Mouse (Mus musculus): ENCODE results near the gene BC005624. TPM values are rescaled to one million over a fixed set of nuclear protein-coding genes. Genes with fewer than 3 reads are reported as not detected.

The BC005624 gene
- polyA plus RNA-seq, 1 experiment = not detected

GRCm38 (mm10) chr2:31017625-31018317 lies 35.8 kb upstream of the BC005624 start:
- Histone ChIP-seq H3K4me1 (ENCODE audit: control insufficient read depth, insufficient read depth, low read length) (no peaks in the 10 kb centered on the region), H3K4me3 (ENCODE audit: insufficient read depth, low read depth, low read length) (no peak overlapping the region), H3K27ac (ENCODE audit: insufficient read depth, low read depth, low read length) (no peak overlapping the region)
- TF ChIP-seq POLR2A (IDR thresholded peaks at IDR 0.05; ENCODE audit: insufficient read depth, low read depth, low read length) (no peak), CTCF (IDR thresholded peaks at IDR 0.05; ENCODE audit: insufficient read depth, low read depth, low read length) (no peak)
- 94% methylated on average over 18 of the region's 18 CpGs for WGBS

DNA sequence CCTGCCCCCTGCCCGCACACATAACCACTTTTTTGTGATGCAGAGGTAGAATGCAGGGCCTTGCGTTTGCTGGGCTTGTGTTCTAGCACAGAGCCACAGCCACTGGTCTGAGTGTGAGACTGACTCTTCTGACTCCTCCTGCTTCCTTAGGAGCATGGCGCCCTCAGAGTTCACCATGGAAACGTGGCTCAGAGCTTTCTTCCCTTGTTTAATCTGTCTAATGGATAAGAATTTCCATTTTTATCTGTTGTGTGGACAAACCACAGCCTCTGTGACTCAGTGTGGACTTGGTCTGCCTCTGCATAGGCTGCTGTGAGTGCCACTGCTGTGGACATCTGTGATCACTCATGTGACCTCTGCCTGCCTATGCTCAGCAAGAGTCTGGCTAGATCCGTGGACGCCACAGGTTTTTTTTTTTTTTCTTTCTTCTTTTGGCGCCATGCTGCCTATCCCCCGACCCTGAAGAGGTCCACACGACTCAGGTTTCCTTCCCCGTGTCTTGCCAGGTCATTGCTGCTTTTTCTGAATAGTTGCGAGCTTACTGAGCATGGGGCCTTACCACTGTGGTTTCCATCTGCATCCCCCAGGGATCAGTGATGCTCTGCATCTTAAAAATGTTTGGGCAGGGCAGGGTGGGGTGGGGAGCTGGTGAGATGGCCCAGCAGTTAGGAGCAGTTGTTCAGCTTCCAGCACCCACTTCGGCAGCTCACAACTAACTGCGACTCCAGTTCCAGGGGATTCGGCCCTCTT lies 31.5 kb upstream of the BC005624 start:
- TF ChIP-seq POLR2A (IDR thresholded peaks at IDR 0.05; ENCODE audit: insufficient read depth, low read depth, low read length) (no peak), CTCF (IDR thresholded peaks at IDR 0.05; ENCODE audit: insufficient read depth, low read depth, low read length) (no peak)
- H3K4me1 ChIP-seq (ENCODE audit: control insufficient read depth, insufficient read depth, low read length) = no peaks in the 10 kb centered on the region
- WGBS = 77% methylated on average over 14 of the region's 14 CpGs
- H3K4me3 ChIP-seq (ENCODE audit: insufficient read depth, low read depth, low read length) = no peak overlapping the region
- H3K27ac ChIP-seq (ENCODE audit: insufficient read depth, low read depth, low read length) = no peak overlapping the region

GRCm38 (mm10) chr2:31007208-31007607 lies 25.2 kb upstream of the BC005624 start:
- H3K27ac ChIP-seq (ENCODE audit: insufficient read depth, low read depth, low read length) = no peak overlapping the region
- 94% methylated on average over 5 of the region's 5 CpGs for WGBS
- no peak for TF ChIP-seq POLR2A (IDR thresholded peaks at IDR 0.05; ENCODE audit: insufficient read depth, low read depth, low read length)
- TF ChIP-seq CTCF (IDR thresholded peaks at IDR 0.05; ENCODE audit: insufficient read depth, low read depth, low read length) = no peak
- H3K4me3 ChIP-seq (ENCODE audit: insufficient read depth, low read depth, low read length) = no peak overlapping the region
- H3K4me1 ChIP-seq (ENCODE audit: control insufficient read depth, insufficient read depth, low read length) = no peaks in the 10 kb centered on the region

DNA sequence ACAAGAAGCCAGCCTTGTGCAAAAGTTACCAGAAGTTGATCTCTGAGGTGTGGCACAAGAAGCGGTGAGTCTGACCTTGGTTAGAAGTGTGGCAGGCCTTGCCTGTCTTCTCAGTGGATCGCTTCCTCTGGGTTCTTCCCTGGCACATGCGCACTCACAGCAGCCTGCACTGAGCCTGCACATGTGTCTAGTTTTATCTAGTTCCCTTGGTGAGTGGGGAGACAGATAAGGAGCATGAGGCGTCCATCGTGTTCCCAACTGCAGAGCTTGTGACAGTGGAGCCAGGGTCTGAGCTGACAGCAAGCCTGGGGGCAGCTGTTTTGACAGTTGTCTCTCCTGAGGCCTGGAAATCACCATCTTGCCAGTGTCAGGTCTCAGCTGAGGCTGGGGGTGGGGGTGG lies 24.4 kb upstream of the BC005624 start:
- Histone ChIP-seq H3K27ac (ENCODE audit: insufficient read depth, low read depth, low read length) (no peak overlapping the region), H3K4me1 (ENCODE audit: control insufficient read depth, insufficient read depth, low read length) (no peaks in the 10 kb centered on the region), H3K4me3 (ENCODE audit: insufficient read depth, low read depth, low read length) (no peak overlapping the region)
- TF ChIP-seq POLR2A (IDR thresholded peaks at IDR 0.05; ENCODE audit: insufficient read depth, low read depth, low read length) = no peak
- no peak for TF ChIP-seq CTCF (IDR thresholded peaks at IDR 0.05; ENCODE audit: insufficient read depth, low read depth, low read length)
- 83% methylated on average over 5 of the region's 5 CpGs for WGBS

DNA sequence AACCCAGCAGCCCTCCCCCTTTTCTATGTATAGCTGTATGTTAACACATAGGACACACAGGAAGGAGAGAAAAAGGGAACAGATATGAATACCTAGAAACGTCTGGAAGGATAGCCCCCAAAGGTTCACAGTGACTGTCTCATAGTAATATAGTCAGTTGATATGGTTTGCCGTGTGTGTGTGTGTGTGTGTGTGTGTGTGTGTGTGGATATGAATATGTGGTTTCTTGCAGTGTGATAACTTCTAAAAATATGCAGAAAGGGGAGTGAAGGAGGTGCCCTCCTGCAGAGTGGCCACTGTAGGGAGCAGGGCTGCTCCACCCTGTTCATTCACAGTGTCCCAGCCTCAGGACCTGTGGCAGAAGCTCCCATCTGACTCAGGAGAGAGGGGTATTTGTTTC lies 23.5 kb upstream of the BC005624 start:
- 81% methylated on average over 2 of the region's 2 CpGs for WGBS
- Histone ChIP-seq H3K27ac (ENCODE audit: insufficient read depth, low read depth, low read length) (no peak overlapping the region), H3K4me1 (ENCODE audit: control insufficient read depth, insufficient read depth, low read length) (no peaks in the 10 kb centered on the region), H3K4me3 (ENCODE audit: insufficient read depth, low read depth, low read length) (no peak overlapping the region)
- TF ChIP-seq POLR2A (IDR thresholded peaks at IDR 0.05; ENCODE audit: insufficient read depth, low read depth, low read length) (no peak), CTCF (IDR thresholded peaks at IDR 0.05; ENCODE audit: insufficient read depth, low read depth, low read length) (no peak)

DNA sequence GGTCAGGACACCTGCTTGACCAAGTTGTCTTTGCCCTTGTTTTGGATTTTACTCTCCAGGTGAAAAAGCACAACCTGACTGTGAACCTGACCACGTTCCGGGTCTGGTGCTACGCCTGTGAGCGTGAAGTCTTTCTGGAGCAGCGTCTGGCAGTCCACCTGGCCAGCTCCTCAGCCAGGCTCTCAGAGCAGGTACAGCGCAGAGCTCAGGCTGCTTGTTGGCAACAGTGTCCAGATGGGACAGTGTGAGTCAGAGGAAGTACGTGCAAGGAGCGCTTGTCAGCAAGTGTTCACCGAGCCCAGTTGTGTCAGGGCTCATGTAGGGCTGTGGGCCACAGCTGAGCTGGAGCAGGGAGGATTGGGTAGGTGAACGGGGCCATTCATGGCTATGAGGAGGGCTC lies 20.9 kb upstream of the BC005624 start:
- Histone ChIP-seq H3K4me1 (ENCODE audit: control insufficient read depth, insufficient read depth, low read length) (no peaks in the 10 kb centered on the region), H3K27ac (ENCODE audit: insufficient read depth, low read depth, low read length) (no peak overlapping the region), H3K4me3 (ENCODE audit: insufficient read depth, low read depth, low read length) (no peak overlapping the region)
- TF ChIP-seq POLR2A (IDR thresholded peaks at IDR 0.05; ENCODE audit: insufficient read depth, low read depth, low read length) (no peak), CTCF (IDR thresholded peaks at IDR 0.05; ENCODE audit: insufficient read depth, low read depth, low read length) (no peak)
- WGBS = 93% methylated on average over 10 of the region's 10 CpGs

DNA sequence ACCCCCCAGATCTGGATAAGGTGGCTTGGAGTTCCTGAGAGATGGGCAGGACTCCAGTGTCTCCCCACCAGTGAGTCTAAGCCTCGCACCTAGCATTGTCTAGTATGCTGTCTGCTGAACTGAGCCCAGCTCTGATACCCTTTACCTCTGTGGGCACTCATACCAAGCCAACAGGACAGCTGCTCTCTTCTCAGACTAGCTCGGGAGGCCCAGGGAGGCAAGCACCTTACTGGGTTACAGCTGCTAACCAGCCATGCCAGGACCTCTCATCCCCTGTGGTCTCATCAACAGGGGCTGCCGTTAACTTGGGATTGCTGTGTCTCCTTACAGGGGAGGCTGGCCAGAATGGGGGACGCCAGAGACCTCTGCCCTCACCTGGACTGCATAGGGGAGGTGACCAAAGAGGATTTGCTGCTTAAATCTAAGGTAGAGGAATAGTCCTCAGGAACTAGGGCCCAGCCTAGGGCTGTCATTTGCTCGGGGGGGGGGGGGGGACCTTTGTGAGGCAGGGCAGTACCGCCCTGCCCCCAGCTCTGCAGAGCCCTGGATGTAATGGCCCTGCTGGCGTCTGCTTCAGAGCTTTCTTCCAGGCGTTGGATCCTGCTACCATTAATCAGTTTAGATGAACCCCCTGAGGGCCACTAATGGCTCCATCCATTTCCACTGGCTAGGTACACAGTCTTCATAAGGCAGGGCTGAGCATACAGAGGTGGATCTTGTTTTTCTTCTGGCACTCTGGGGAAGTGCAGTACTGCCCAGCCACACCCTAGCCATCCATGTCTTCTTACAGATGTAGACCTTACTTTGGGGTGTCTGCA lies 16.7 kb upstream of the BC005624 start:
- Histone ChIP-seq H3K27ac (ENCODE audit: insufficient read depth, low read depth, low read length) (no peak overlapping the region), H3K4me3 (ENCODE audit: insufficient read depth, low read depth, low read length) (no peak overlapping the region), H3K4me1 (ENCODE audit: control insufficient read depth, insufficient read depth, low read length) (peaks cover 13% of the 10 kb centered on the region)
- no peak for TF ChIP-seq CTCF (IDR thresholded peaks at IDR 0.05; ENCODE audit: insufficient read depth, low read depth, low read length)
- 77% methylated on average over 8 of the region's 8 CpGs for WGBS

DNA sequence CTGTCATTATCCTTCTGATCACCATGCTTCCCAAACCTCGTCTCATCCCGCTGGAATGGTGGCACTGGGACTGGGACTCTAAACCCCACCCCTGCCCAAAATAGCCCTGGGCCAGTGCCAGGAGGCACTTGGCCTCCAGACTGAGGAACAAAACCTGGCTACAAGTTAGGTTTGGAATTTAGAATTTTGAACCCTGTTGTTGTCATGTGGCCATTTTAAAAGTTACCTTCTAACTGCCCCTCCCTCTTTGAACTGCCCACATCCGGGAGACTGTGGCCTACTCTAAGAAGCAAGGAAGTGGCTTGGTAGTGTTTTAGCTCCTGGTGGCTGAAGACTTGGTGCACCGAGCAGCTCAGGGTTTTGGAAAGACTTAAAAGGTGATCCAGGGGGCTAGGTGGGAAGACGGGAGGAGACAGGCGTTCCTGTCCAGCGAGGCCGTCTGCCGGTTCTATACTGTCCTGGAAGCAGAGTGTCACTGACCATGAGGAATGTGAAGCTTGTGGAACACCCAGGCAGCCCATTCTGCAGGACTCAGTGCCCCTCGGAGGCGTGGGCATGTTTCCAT lies 13.5 kb upstream of the BC005624 start:
- TF ChIP-seq CTCF (IDR thresholded peaks at IDR 0.05; ENCODE audit: insufficient read depth, low read depth, low read length) = no peak
- no peak for TF ChIP-seq POLR2A (IDR thresholded peaks at IDR 0.05; ENCODE audit: insufficient read depth, low read depth, low read length)
- peaks cover 13% of the 10 kb centered on the region for H3K4me1 ChIP-seq (ENCODE audit: control insufficient read depth, insufficient read depth, low read length)
- 64% methylated on average over 11 of the region's 11 CpGs for WGBS
- no peak overlapping the region for H3K4me3 ChIP-seq (ENCODE audit: insufficient read depth, low read depth, low read length)
- H3K27ac ChIP-seq (ENCODE audit: insufficient read depth, low read depth, low read length) = no peak overlapping the region

Data from olfactory bulb, adult 2 months (tissue).